Mouse (Mus musculus) heart, embryonic 14.5 days (tissue): ENCODE results near the gene Sigmar1. TPM values are rescaled to one million over a fixed set of nuclear protein-coding genes. Genes with fewer than 3 reads are reported as not detected.
A peak's percentile ranks its signal among the peaks of the same experiment; 100 is the strongest.
"Not testable (repeated sequence)": the region's sequence is repeated elsewhere in the genome, so short reads cannot be mapped to it uniquely, and the experiment has no call there.

ENCODE experiments used
- ATAC-seq: fragments of 200-750 bp; cut with Nextera tagmentation; 2 replicates; pipeline ENCODE4 v1.8.0; 2017; ENCODE audit warnings: low read depth, moderate TSS enrichment; ENCODE audit not compliant: insufficient number of reproducible peaks, insufficient read depth, low FRiP score
- H3K27ac ChIP-seq, 2 experiments: fragments of 200-500 bp in 1 of 2; fragments of 300-500 bp in 1 of 2; sonication (generic) in 1 of 2; replicated peaks in 1 of 2; 2 replicates each; pipeline ENCODE4 v1.5.1; 2012 to 2014; ENCODE audit warnings: low read depth in 2 of 2, low read length in 2 of 2, control low read depth in 1 of 2, mild to moderate bottlenecking in 1 of 2, mixed read lengths in 1 of 2; ENCODE audit not compliant: control insufficient read depth in 1 of 2, insufficient read depth in 1 of 2
- H3K27me3 ChIP-seq: fragments of 300-500 bp; sonication (generic); 2 replicates; pipeline ENCODE4 v1.6.1; 2014; ENCODE audit warnings: mild to moderate bottlenecking, low read length, control low read depth; ENCODE audit not compliant: control insufficient read depth, insufficient read depth
- H3K36me3 ChIP-seq: fragments of 300-500 bp; sonication (generic); 2 replicates; pipeline ENCODE4 v1.6.1; 2014; ENCODE audit warnings: mild to moderate bottlenecking, control low read depth, low read length, mixed read lengths; ENCODE audit not compliant: control insufficient read depth, insufficient read depth
- H3K4me1 ChIP-seq, 2 experiments: fragments of 200-500 bp in 1 of 2; fragments of 300-500 bp in 1 of 2; sonication (generic) in 1 of 2; 2 replicates each; pipeline ENCODE4 v1.6.1; 2012 to 2014; ENCODE audit warnings: low read length in 2 of 2, control low read depth in 1 of 2, mixed read lengths in 1 of 2; ENCODE audit not compliant: control insufficient read depth in 2 of 2, insufficient read depth in 2 of 2
- H3K4me2 ChIP-seq: fragments of 300-500 bp; sonication (generic); 2 replicates; pipeline ENCODE4 v1.6.1; 2014; ENCODE audit warnings: mild to moderate bottlenecking, low read length
- H3K4me3 ChIP-seq, 2 experiments: fragments of 200-500 bp in 1 of 2; fragments of 300-500 bp in 1 of 2; sonication (generic) in 1 of 2; 2 replicates each; pipeline ENCODE4 v1.5.1; 2012 to 2014; ENCODE audit warnings: low read length in 2 of 2, mild to moderate bottlenecking in 2 of 2, control low read depth in 1 of 2, low read depth in 1 of 2, moderate library complexity in 1 of 2; ENCODE audit not compliant: control insufficient read depth in 1 of 2, insufficient read depth in 1 of 2
- H3K9ac ChIP-seq: fragments of 300-500 bp; sonication (generic); 2 replicates; pipeline ENCODE4 v1.6.1; 2014; ENCODE audit warnings: mild to moderate bottlenecking, low read length
- H3K9me3 ChIP-seq: fragments of 300-500 bp; sonication (generic); 2 replicates; pipeline ENCODE4 v1.6.1; 2016; ENCODE audit warnings: low read length, control low read depth; ENCODE audit not compliant: control insufficient read depth
- WGBS: fragments of 180-500 bp; shearing (Covaris S2); extraction: QIAGEN DNeasy Blood & Tissue Kit; methylation state at CpG from one replicate; pipeline ENCODE4 v1.1.7; 2014; 5-methylcytosine and 5-hydroxymethylcytosine counted together
- polyA plus RNA-seq: library from polyadenylated mRNA; unstranded; fragments of >200 nt; fragmentation: Nextera tagmentation; extraction: Ambion mirVana; gene quantifications from 2 replicates; pipeline ENCODE4 v1.2.1, GENCODE M21; 2014

The Sigmar1 gene
- polyA plus RNA-seq, 1 experiment from 2014 or later: 57.0 TPM

GRCm38 (mm10) chr4:41708192-41708745, 47.7 kb downstream of the Sigmar1 start:
- peaks cover 13% of the 10 kb centered on the region for H3K36me3 ChIP-seq
- 43% methylated on average over 8 of the region's 8 CpGs for WGBS
- H3K27ac ChIP-seq: no peak overlapping the region
- no peak overlapping the region for H3K9ac ChIP-seq
- no peak overlapping the region for H3K4me2 ChIP-seq
- peaks cover 11% of the 10 kb centered on the region for H3K27me3 ChIP-seq
- peaks cover 20 to 30% of the 10 kb centered on the region in 2 experiments for H3K4me1 ChIP-seq
- no peak for ATAC-seq
- no peak overlapping the region for H3K4me3 ChIP-seq
- H3K9me3 ChIP-seq: no peaks in the 10 kb centered on the region

GRCm38 (mm10) chr4:41707011-41707535, 48.9 kb downstream of the Sigmar1 start:
- H3K9ac ChIP-seq: no peak overlapping the region
- peaks cover 13% of the 10 kb centered on the region for H3K36me3 ChIP-seq
- peaks cover 11% of the 10 kb centered on the region for H3K27me3 ChIP-seq
- WGBS: 3% methylated on average over 13 of the region's 13 CpGs
- H3K27ac ChIP-seq: no peak overlapping the region
- no peaks in the 10 kb centered on the region for H3K9me3 ChIP-seq
- H3K4me1 ChIP-seq: peaks cover 12 to 22% of the 10 kb centered on the region in 2 experiments
- H3K4me3 ChIP-seq: no peak overlapping the region
- H3K4me2 ChIP-seq: peak overlapping the region; percentile 41
- ATAC-seq: no peak; the same call in 1 of the 2 replicates

GRCm38 (mm10) chr4:41705922-41706754, 49.8 kb downstream of the Sigmar1 start:
- WGBS: 47% methylated on average over 19 of the region's 19 CpGs
- Histone ChIP-seq H3K27ac (no peak overlapping the region), H3K27me3 (peaks cover 11% of the 10 kb centered on the region), H3K4me2 (peak overlapping the region; percentile 41; the same call in 1 of the 2 replicates), H3K4me3 (no peak overlapping the region), H3K9ac (no peak overlapping the region), H3K4me1 (peaks cover 8 to 14% of the 10 kb centered on the region in 2 experiments), H3K36me3 (peaks cover 5% of the 10 kb centered on the region), H3K9me3 (no peaks in the 10 kb centered on the region)
- ATAC-seq: no peak

- Histone ChIP-seq H3K27ac (no peak overlapping the region), H3K4me1 (peaks cover 8 to 14% of the 10 kb centered on the region in 2 experiments), H3K27me3 (peaks cover 11% of the 10 kb centered on the region), H3K36me3 (no peaks in the 10 kb centered on the region), H3K9ac (no peak overlapping the region), H3K4me2 (no peak overlapping the region), H3K4me3 (no peak overlapping the region), H3K9me3 (no peaks in the 10 kb centered on the region)
- 0% methylated on average over 5 of the region's 5 CpGs for WGBS
- no peak for ATAC-seq
These were observed 51.3 kb downstream of the Sigmar1 start for GRCm38 (mm10) chr4:41704651-41705050.

- not testable (repeated sequence) for H3K27ac ChIP-seq, H3K4me2 ChIP-seq, ATAC-seq, H3K4me3 ChIP-seq, H3K9ac ChIP-seq, H3K9me3 ChIP-seq, H3K36me3 ChIP-seq
- Histone ChIP-seq H3K4me1 (peaks cover 8 to 14% of the 10 kb centered on the region in 2 experiments), H3K27me3 (peaks cover 11% of the 10 kb centered on the region)
- WGBS: 72% methylated on average over 2 of the region's 2 CpGs
These were observed 53.7 kb downstream of the Sigmar1 start for GRCm38 (mm10) chr4:41702226-41702625.

- 87% methylated on average over 2 of the region's 8 CpGs for WGBS
- not testable (repeated sequence) for H3K36me3 ChIP-seq, H3K4me3 ChIP-seq, H3K4me1 ChIP-seq, H3K9ac ChIP-seq, ATAC-seq, H3K4me2 ChIP-seq, H3K27ac ChIP-seq, H3K27me3 ChIP-seq, H3K9me3 ChIP-seq
These were observed 55.7 kb downstream of the Sigmar1 start for GRCm38 (mm10) chr4:41700224-41700623.

- not testable (repeated sequence) for H3K36me3 ChIP-seq, H3K27me3 ChIP-seq, ATAC-seq, H3K4me2 ChIP-seq, H3K27ac ChIP-seq, H3K9ac ChIP-seq, H3K4me3 ChIP-seq, H3K4me1 ChIP-seq, H3K9me3 ChIP-seq
- WGBS: 71% methylated on average over 9 of the region's 10 CpGs
These were observed 56.2 kb downstream of the Sigmar1 start, which contains the start of gene Il11ra1 for GRCm38 (mm10) chr4:41699783-41700182. Gene Il11ra1 (plus strand): TSS chr4:41699989.
